Comparison of ENCODE assay signal across 14 mouse cellular contexts in the genomic region with DNA sequence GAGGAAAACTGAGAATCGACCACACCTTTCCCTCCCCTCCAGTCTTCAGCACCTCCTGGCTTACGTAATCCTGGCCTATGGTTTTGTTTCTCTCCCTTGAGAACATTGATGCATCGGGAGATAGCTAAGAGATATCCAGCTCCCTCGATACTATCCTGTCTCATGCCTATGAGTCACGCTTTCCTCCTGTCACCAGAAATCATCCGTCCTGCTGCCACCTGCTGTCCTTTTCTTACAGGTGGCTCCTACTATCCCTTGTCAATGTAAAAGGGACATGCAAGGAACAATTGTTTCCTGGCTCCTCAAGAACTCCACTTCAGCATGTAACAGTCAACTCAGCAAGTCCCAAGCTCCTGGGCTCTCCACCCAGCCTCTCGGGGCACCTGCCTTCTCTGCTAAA.
DNase-seq lines count a peak whose midpoint lies in the region; ATAC-seq lines count a peak whose summit lies in the region.
"Had no signal": no experiment of that assay in that cellular context is flagged by ENCODE, and none has a peak within 500 bp of the region (broad histone marks: within the 10 kb centered on the region; RNA-seq: fewer than 3 reads in every experiment).

No protein-coding gene starts in this region.

- no peak overlapping the region for H3K4me3 ChIP-seq in intestine, embryonic 14.5 days (ENCODE audit: low read depth, low read length)
- H3K4me3 ChIP-seq in intestine, embryonic 15.5 days (replicated peaks): no peak overlapping the region
- H3K4me3 ChIP-seq: erythroblast, embryonic 14.5 days; midbrain, embryonic 15.5 days had no signal

- no peak overlapping the region for H3K27ac ChIP-seq in intestine, embryonic 14.5 days (ENCODE audit: low read depth)
- no peak overlapping the region for H3K27ac ChIP-seq in intestine, embryonic 15.5 days
- H3K27ac ChIP-seq: hindbrain, embryonic 14.5 days; midbrain, embryonic 15.5 days had no signal

- no peaks in the 10 kb centered on the region for H3K36me3 ChIP-seq in intestine, embryonic 14.5 days (ENCODE audit: control insufficient read depth, insufficient read depth, low read length)
- no peaks in the 10 kb centered on the region for H3K36me3 ChIP-seq in intestine, embryonic 15.5 days
- H3K36me3 ChIP-seq: midbrain, embryonic 15.5 days had no signal

- H3K9me3 ChIP-seq in intestine, embryonic 14.5 days (ENCODE audit: control insufficient read depth, low read length): no peaks in the 10 kb centered on the region
- no peaks in the 10 kb centered on the region for H3K9me3 ChIP-seq in intestine, embryonic 15.5 days
- H3K9me3 ChIP-seq: midbrain, embryonic 15.5 days had no signal

- peaks cover 8% of the 10 kb centered on the region; the same call in 1 of the 2 replicates for H3K4me1 ChIP-seq in intestine, embryonic 14.5 days (replicated peaks; ENCODE audit: control insufficient read depth, insufficient read depth, low read length)
- H3K4me1 ChIP-seq in intestine, embryonic 15.5 days (replicated peaks): peaks cover 12% of the 10 kb centered on the region; the same call in 1 of the 2 replicates
- H3K4me1 ChIP-seq: midbrain, embryonic 15.5 days had no signal

- no peak overlapping the region for H3K9ac ChIP-seq in intestine, embryonic 14.5 days (ENCODE audit: low read length)
- no peak overlapping the region for H3K9ac ChIP-seq in intestine, embryonic 15.5 days
- H3K9ac ChIP-seq: hindbrain, embryonic 14.5 days; midbrain, embryonic 15.5 days had no signal

- no peaks in the 10 kb centered on the region for H3K27me3 ChIP-seq in intestine, embryonic 14.5 days (replicated peaks; ENCODE audit: control insufficient read depth, insufficient read depth, low read length)
- no peaks in the 10 kb centered on the region for H3K27me3 ChIP-seq in intestine, embryonic 15.5 days (replicated peaks)
- H3K27me3 ChIP-seq: midbrain, embryonic 15.5 days had no signal

- H3K4me2 ChIP-seq in intestine, embryonic 14.5 days (ENCODE audit: low read length): no peak overlapping the region
- no peak overlapping the region for H3K4me2 ChIP-seq in intestine, embryonic 15.5 days (replicated peaks)
- H3K4me2 ChIP-seq: hindbrain, embryonic 14.5 days; midbrain, embryonic 15.5 days had no signal

- ATAC-seq in intestine, embryonic 14.5 days (replicated peaks; ENCODE audit: low FRiP score, low TSS enrichment, low read depth): no peak
- ATAC-seq in intestine, embryonic 15.5 days: no peak
- ATAC-seq: midbrain, embryonic 15.5 days had no signal

- DNase-seq in adrenal gland, adult 2 months: peak; percentile 46
- no peak for DNase-seq in adrenal gland, postnatal 4 days (ENCODE audit: low spot score in 2 of 2)
- peak; percentile 51 for DNase-seq in intestine, embryonic 14.5 days (ENCODE audit: low spot score)
- peak; percentile 9 for DNase-seq in right cerebral cortex, adult 18-20 months
- DNase-seq in right cerebral cortex, postnatal 25 days: no peak
- DNase-seq in B cell, adult 2 months: no peak
- no peak for DNase-seq in urinary bladder, postnatal 25 days (ENCODE audit: low spot score)
- DNase-seq: cerebellum, postnatal 14 days; gastrocnemius, postnatal 36 days; kidney, adult 9 months had no signal

- WGBS in intestine, embryonic 14.5 days: 66% methylated on average over 7 of the region's 7 CpGs
- WGBS in intestine, embryonic 15.5 days: 65% methylated on average over 7 of the region's 7 CpGs

Comparison
In these comparisons a context has a peak if more than half of its experiments do, and no peak if none do; other contexts are left out.
1. DNase-seq: peak in adrenal gland, adult 2 months (single experiment), intestine, embryonic 14.5 days (single experiment) and right cerebral cortex, adult 18-20 months (single experiment); none in adrenal gland, postnatal 4 days (0 of 2), right cerebral cortex, postnatal 25 days (single experiment), B cell, adult 2 months (0 of 2) and urinary bladder, postnatal 25 days (single experiment).